Mouse (Mus musculus) CH12.LX (cell line): ENCODE results near the gene Zfp764.

ENCODE experiments used
- CTCF ChIP-seq, 2 experiments: IDR thresholded peaks in 1 of 2; conservative IDR thresholded peaks in 1 of 2; 2 replicates each; pipeline ENCODE4 v1.5.1; 2011 to 2012; ENCODE audit warnings: low read depth in 2 of 2, low read length in 2 of 2, improper control_type of control experiment in 1 of 2, inconsistent platforms in 1 of 2, mild to moderate bottlenecking in 1 of 2, moderate library complexity in 1 of 2
- EP300 ChIP-seq: IDR thresholded peaks from 2 replicates; pipeline ENCODE4 v1.6.1; 2011; ENCODE audit warnings: low read length, improper control_type of control experiment
- GABPA ChIP-seq: IDR thresholded peaks from 2 replicates; pipeline ENCODE4 v1.6.1; 2012; ENCODE audit warnings: low read depth, low read length, improper control_type of control experiment, inconsistent platforms; ENCODE audit not compliant: insufficient replicate concordance
- MAFK ChIP-seq: IDR thresholded peaks from 2 replicates; pipeline ENCODE4 v1.6.1; 2011; ENCODE audit warnings: low read length, improper control_type of control experiment; ENCODE audit not compliant: insufficient replicate concordance
- MAZ ChIP-seq: IDR thresholded peaks from 2 replicates; pipeline ENCODE4 v1.6.1; 2012; ENCODE audit warnings: low read depth, mild to moderate bottlenecking, inconsistent platforms, low read length, improper control_type of control experiment, moderate library complexity
- MEF2A ChIP-seq: IDR thresholded peaks from 2 replicates; pipeline ENCODE4 v1.6.1; 2014; ENCODE audit warnings: low read depth, mild to moderate bottlenecking, inconsistent platforms, low read length, improper control_type of control experiment, borderline replicate concordance
- MXI1 ChIP-seq: IDR thresholded peaks from 2 replicates; pipeline ENCODE4 v1.6.1; 2011; ENCODE audit warnings: mild to moderate bottlenecking, low read depth, low read length, improper control_type of control experiment
- MYC ChIP-seq: IDR thresholded peaks from 2 replicates; pipeline ENCODE4 v1.6.1; 2011; ENCODE audit warnings: low read depth, mild to moderate bottlenecking, improper control_type of control experiment, low read length
- NRF1 ChIP-seq: IDR thresholded peaks from 2 replicates; pipeline ENCODE4 v1.6.1; 2014; ENCODE audit warnings: low read depth, mild to moderate bottlenecking, inconsistent platforms, low read length, improper control_type of control experiment, moderate library complexity
- POLR2A ChIP-seq: IDR thresholded peaks from 2 replicates; pipeline ENCODE4 v1.6.1; 2011; ENCODE audit warnings: low read depth, mild to moderate bottlenecking, improper control_type of control experiment, low read length
- RCOR1 ChIP-seq: conservative IDR thresholded peaks from 2 replicates; pipeline ENCODE4 v1.6.1; 2012; ENCODE audit warnings: low read depth, mild to moderate bottlenecking, inconsistent platforms, low read length, improper control_type of control experiment
- USF1 ChIP-seq: IDR thresholded peaks from 2 replicates; pipeline ENCODE4 v1.6.1; 2014; ENCODE audit warnings: low read depth, mild to moderate bottlenecking, inconsistent platforms, low read length, improper control_type of control experiment
- ZKSCAN1 ChIP-seq: IDR thresholded peaks from 2 replicates; pipeline ENCODE4 v1.6.1; 2012; ENCODE audit warnings: low read depth, inconsistent platforms, low read length, improper control_type of control experiment, borderline replicate concordance

DNA sequence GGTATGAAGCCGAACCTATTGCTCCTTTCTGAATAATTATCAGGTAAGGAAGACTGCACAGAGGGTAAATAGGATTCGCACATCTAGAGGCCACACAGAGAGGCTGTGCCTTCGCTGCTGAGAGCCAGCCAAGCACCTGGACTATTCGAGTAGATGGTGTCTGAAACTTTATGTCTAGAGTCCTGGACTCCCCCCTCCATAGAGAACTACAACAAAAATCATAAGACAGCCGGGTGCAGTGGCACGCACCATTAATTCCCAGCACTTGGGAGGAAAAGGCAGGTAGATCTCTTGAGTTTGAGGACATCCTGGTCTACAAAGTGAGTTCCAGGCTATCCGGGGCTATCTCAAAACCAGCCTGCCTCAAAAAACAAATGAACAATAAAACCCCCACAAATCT lies 43.3 kb upstream of the Zfp764 start:
- TF ChIP-seq CTCF (conservative IDR thresholded peaks at IDR 0.05 in 1 of 2, IDR thresholded peaks at IDR 0.05 in 1 of 2; ENCODE audit: low read depth in 2 of 2, low read length in 2 of 2) (no peak), EP300 (no peak), MAZ (no peak), MAFK (no peak), MYC (no peak), ZKSCAN1 (no peak), GABPA (no peak), MXI1 (no peak), USF1 (no peak), POLR2A (no peak), NRF1 (no peak), MEF2A (no peak), RCOR1 (no peak)
